Mouse (Mus musculus) thymus, adult 2 months (tissue): ENCODE results near the gene Gm36176. TPM values are rescaled to one million over a fixed set of nuclear protein-coding genes. Genes with fewer than 3 reads are reported as not detected.

Experiments used
- DNase-seq: peaks from one replicate; pipeline ENCODE4 v3.0.0; 2021
- H3K27ac ChIP-seq: fragments of 200-500 bp; 2 replicates; pipeline ENCODE4 v1.5.1; 2012; ENCODE audit warnings: low read length, control low read depth; ENCODE audit not compliant: control insufficient read depth, insufficient read depth
- H3K27me3 ChIP-seq: fragments of 200-500 bp; 2 replicates; pipeline ENCODE4 v1.6.1; 2012; ENCODE audit warnings: mild to moderate bottlenecking, low read length, moderate library complexity, mixed read lengths; ENCODE audit not compliant: control insufficient read depth, insufficient read depth
- H3K36me3 ChIP-seq: fragments of 200-500 bp; 2 replicates; pipeline ENCODE4 v1.6.1; 2012; ENCODE audit warnings: mild to moderate bottlenecking, low read length, moderate library complexity; ENCODE audit not compliant: control insufficient read depth, insufficient read depth
- H3K4me1 ChIP-seq: fragments of 200-500 bp; replicated peaks from 2 replicates; pipeline ENCODE4 v1.6.1; 2012; ENCODE audit warnings: low read length; ENCODE audit not compliant: control insufficient read depth, insufficient read depth
- H3K4me3 ChIP-seq: fragments of 200-500 bp; 2 replicates; pipeline ENCODE4 v1.5.1; 2012; ENCODE audit warnings: mild to moderate bottlenecking, low read length, control low read depth, moderate library complexity; ENCODE audit not compliant: control insufficient read depth, insufficient read depth
- CTCF ChIP-seq: fragments of 200-500 bp; IDR thresholded peaks from 2 replicates; pipeline ENCODE4 v1.5.1; 2012; ENCODE audit warnings: mild to moderate bottlenecking, control low read depth, low read length, moderate library complexity, borderline replicate concordance; ENCODE audit not compliant: control insufficient read depth, poor library complexity, insufficient read depth; ENCODE audit errors: extremely low read depth
- POLR2A ChIP-seq: fragments of 200-500 bp; IDR thresholded peaks from 2 replicates; pipeline ENCODE4 v1.6.1; 2012; ENCODE audit warnings: mild to moderate bottlenecking, low read length, control low read depth, moderate library complexity; ENCODE audit not compliant: control insufficient read depth, poor library complexity, insufficient read depth; ENCODE audit errors: extremely low read depth
- WGBS: fragments of 180-500 bp; shearing (Covaris S2); methylation state at CpG from one replicate; pipeline ENCODE4 v1.1.7; 2018; 5-methylcytosine and 5-hydroxymethylcytosine counted together
- polyA plus RNA-seq: library from polyadenylated mRNA; depleted of rRNA; stranded (reverse); fragments of >200 nt; gene quantifications from 2 replicates; pipeline ENCODE4 v1.2.3, GENCODE M21; 2012

Gene Gm36176
- polyA plus RNA-seq, 1 experiment = 0.36 TPM

DNA sequence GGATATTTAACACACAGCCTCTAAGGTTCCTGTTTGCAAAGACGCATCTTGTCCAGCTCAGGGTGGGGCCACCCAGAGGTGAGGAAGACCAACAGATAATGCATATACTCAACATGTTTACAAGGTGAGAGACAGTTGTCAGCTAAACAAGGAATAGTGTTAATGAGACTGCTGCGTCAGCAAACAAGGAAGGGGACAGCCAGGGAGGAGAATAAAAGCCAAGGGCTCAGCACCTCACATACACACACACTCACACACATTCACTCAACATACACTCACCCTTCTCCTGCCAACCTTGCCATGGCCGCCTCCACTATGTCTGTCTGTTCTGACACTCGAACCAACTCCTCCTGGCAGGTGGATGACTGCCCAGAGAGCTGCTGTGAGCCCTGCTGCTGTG lies 32.2 kb upstream of the Gm36176 start, which contains the start of gene Gm2696:
TSS of gene Gm2696 (plus strand) at position 301 of the 400 bp plus-strand sequence.
- 60% methylated on average over 4 of the region's 4 CpGs for WGBS
- no peak within 1 kb of the TSS for H3K27ac ChIP-seq
- H3K4me3 ChIP-seq = no peak within 1 kb of the TSS
- no peak for DNase-seq
- no peaks in the 10 kb centered on the region for H3K36me3 ChIP-seq
- TF ChIP-seq POLR2A = no peak
- TF ChIP-seq CTCF = no peak
- no peaks in the 10 kb centered on the region for H3K27me3 ChIP-seq
- H3K4me1 ChIP-seq = no peaks in the 10 kb centered on the region

DNA sequence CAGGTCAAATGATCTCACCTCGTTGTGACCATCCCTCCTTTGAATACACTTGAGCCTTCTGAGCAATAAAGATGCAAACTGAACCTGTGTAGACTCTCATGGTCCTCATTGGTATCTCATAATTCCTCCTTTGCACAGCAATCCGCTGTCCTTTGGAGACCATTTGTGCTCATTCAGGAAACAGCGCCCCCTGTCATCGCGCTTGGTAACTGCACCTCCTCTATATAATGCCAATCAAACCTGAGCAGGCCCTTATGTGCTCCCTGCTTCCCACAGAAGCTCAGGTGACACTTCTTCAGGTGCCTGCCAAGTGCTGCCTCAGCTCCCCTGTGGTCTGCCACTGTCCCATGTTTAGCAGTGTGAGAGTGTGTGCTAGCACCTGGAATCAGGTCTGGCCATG lies 31.1 kb upstream of the Gm36176 start:
- DNase-seq = peak; percentile 43
- Histone ChIP-seq H3K4me1 (no peaks in the 10 kb centered on the region), H3K4me3 (no peak overlapping the region), H3K36me3 (no peaks in the 10 kb centered on the region), H3K27me3 (no peaks in the 10 kb centered on the region), H3K27ac (no peak overlapping the region)
- 32% methylated on average over 5 of the region's 5 CpGs for WGBS
- TF ChIP-seq CTCF = no peak
- TF ChIP-seq POLR2A = no peak

DNA sequence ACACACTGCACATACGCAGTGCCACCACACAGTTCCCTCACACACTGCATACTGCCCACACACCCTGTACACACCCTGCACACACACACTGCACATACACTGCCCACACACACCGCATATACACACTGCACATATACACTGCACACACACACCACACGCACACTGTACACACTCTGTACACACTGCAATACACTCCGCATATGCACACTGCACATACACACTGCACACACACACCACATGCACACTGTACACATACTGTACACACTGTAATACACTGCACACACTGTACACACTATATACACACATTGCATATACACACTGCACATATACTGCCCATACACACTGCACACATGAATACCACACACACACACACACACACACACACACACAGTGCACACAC lies 28.1 kb upstream of the Gm36176 start:
- no peaks in the 10 kb centered on the region for H3K4me1 ChIP-seq
- no peak overlapping the region for H3K4me3 ChIP-seq
- H3K27ac ChIP-seq = no peak overlapping the region
- no peak for DNase-seq
- H3K27me3 ChIP-seq = no peaks in the 10 kb centered on the region
- 98% methylated on average over 4 of the region's 4 CpGs for WGBS
- no peaks in the 10 kb centered on the region for H3K36me3 ChIP-seq
- TF ChIP-seq POLR2A (no peak), CTCF (no peak)

DNA sequence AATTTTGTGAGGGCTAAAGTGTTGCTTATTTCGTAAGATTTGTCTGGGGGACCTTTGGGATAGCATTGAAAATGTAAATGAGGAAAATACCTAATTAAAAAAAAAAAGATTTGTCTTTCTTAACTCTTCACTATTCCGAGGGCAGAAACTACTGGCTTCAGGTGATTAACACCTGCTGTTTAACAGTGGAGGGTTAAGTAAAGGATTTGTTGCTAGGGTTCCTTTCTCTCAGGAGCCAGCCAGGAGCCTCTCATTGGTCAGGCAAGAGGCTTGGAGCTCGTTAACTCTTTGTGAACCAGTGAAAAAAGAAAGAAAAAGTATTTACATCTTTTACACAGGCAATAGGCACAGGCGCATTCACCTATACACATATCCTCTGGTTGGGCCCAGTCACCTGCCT lies 27.4 kb upstream of the Gm36176 start:
- no peak for DNase-seq
- WGBS = 78% methylated on average over 4 of the region's 4 CpGs
- no peak overlapping the region for H3K4me3 ChIP-seq
- H3K27me3 ChIP-seq = no peaks in the 10 kb centered on the region
- H3K4me1 ChIP-seq = no peaks in the 10 kb centered on the region
- no peak overlapping the region for H3K27ac ChIP-seq
- H3K36me3 ChIP-seq = no peaks in the 10 kb centered on the region
- TF ChIP-seq POLR2A (no peak), CTCF (no peak)

DNA sequence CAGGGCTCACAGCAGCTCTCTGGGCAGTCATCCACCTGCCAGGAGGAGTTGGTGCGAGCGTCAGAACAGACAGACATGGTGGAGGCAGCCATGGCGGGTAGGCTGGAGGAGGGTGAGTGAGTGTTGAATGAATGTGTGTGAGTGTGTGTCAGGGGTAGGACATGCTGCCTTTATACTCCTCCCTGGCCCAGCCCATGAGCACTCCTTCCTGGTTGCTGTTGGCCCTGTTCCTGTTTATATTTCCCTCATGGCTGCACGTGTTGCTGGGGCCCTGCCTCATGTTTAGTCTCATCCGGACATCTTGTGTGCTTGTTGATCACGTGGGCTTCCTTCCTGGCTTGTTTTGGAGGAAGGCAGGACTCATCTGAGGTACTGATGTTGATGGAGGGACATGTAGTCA lies 19.7 kb upstream of the Gm36176 start, which contains the start of gene Krtap10-4:
TSS of gene Krtap10-4 (minus strand) at position 145 of the 400 bp plus-strand sequence.
- no peak for DNase-seq
- TF ChIP-seq CTCF (no peak), POLR2A (no peak)
- no peak within 1 kb of the TSS for H3K27ac ChIP-seq
- H3K36me3 ChIP-seq = no peaks in the 10 kb centered on the region
- no peaks in the 10 kb centered on the region for H3K27me3 ChIP-seq
- WGBS = 82% methylated on average over 6 of the region's 6 CpGs
- no peaks in the 10 kb centered on the region for H3K4me1 ChIP-seq
- H3K4me3 ChIP-seq = no peak within 1 kb of the TSS

DNA sequence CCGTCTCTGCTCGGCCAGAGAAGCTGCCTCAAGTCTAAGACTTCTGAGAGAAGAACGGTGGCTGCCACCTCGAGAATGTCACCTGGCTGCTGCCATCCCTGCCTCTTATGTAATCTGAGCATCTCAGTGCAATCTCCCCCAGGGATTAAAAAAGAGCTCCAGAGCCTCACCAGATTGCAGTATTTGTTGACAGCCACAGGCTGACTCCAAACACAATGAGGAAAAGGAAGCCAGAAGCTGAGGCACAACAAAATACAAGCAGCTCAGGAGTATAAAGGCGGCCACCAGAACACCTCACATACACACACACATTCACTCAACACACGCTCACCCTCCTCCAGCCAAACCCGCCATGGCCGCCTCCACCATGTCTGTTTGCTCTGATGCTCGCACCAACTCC lies 11.0 kb upstream of the Gm36176 start, which contains the start of gene Krtap10-10:
TSS of gene Krtap10-10 (plus strand) at position 301 of the 400 bp plus-strand sequence.
- Histone ChIP-seq H3K4me1 (no peaks in the 10 kb centered on the region), H3K27me3 (no peaks in the 10 kb centered on the region), H3K27ac (no peak within 1 kb of the TSS), H3K4me3 (no peak within 1 kb of the TSS), H3K36me3 (no peaks in the 10 kb centered on the region)
- no peak for DNase-seq
- no peak for TF ChIP-seq POLR2A
- no peak for TF ChIP-seq CTCF
- WGBS = 69% methylated on average over 9 of the region's 9 CpGs

DNA sequence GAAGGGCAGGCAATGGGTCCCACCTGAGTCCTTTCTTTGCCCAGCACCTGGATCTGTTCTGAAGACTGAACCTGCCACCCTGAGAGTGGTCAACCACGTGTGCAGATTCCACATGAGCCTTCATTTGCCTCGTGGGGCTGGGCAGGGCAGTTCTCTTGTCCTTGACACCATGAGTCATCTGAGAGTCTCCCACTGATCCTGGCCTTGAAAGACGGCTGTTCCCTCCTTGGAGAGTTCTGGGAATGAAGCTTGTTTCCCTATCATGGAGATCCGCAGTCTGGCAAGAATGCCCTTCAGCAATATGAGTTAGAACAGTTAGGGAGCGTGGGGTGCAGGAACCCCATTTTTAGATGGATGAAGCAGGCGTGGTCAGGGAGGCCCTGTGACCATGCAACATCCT lies 7.6 kb upstream of the Gm36176 start:
- TF ChIP-seq CTCF (no peak), POLR2A (no peak)
- no peaks in the 10 kb centered on the region for H3K27me3 ChIP-seq
- DNase-seq = no peak
- H3K4me3 ChIP-seq = no peak overlapping the region
- no peaks in the 10 kb centered on the region for H3K4me1 ChIP-seq
- H3K27ac ChIP-seq = no peak overlapping the region
- WGBS = 80% methylated on average over 6 of the region's 6 CpGs
- no peaks in the 10 kb centered on the region for H3K36me3 ChIP-seq
